In genomic region chr12:107129232-107129631, GRCm38 (mm10) we compare ENCODE assay signal across 29 mouse cellular contexts.
A peak's percentile ranks its signal among the peaks of the same experiment; 100 is the strongest.
DNase-seq lines count a peak whose midpoint lies in the region; ATAC-seq and TF ChIP-seq lines count a peak whose summit lies in the region.
"Had no signal": no experiment of that assay in that cellular context is flagged by ENCODE, and none has a peak within 500 bp of the region (broad histone marks: within the 10 kb centered on the region; RNA-seq: fewer than 3 reads in every experiment).

No protein-coding gene starts in this region.

- 53% methylated on average over 6 of the region's 6 CpGs for WGBS in spleen, adult 2 months
- WGBS in kidney, embryonic 15.5 days: 66% methylated on average over 6 of the region's 6 CpGs

- H3K4me2 ChIP-seq in kidney, embryonic 15.5 days: no peak overlapping the region
- H3K4me2 ChIP-seq: limb, embryonic 13.5 days; liver, embryonic 12.5 days; midbrain, embryonic 15.5 days; stomach, embryonic 15.5 days had no signal

- H3K36me3 ChIP-seq in spleen, adult 2 months (ENCODE audit: control insufficient read depth, insufficient read depth, low read length): no peaks in the 10 kb centered on the region
- no peaks in the 10 kb centered on the region for H3K36me3 ChIP-seq in kidney, embryonic 15.5 days
- H3K36me3 ChIP-seq: limb, embryonic 13.5 days; liver, embryonic 12.5 days; midbrain, embryonic 15.5 days; stomach, embryonic 15.5 days had no signal

- DNase-seq in spleen, adult 2 months (ENCODE audit: low read depth in 1 of 2, low spot score in 2 of 2): no peak
- DNase-seq in spleen, postnatal 10 days (ENCODE audit: low spot score in 2 of 2): no peak
- DNase-seq in T-cell, adult 2 months (ENCODE audit: low spot score): peak; percentile 47
- DNase-seq in naive thymus-derived CD4-positive, alpha-beta T cell, adult 2 months (ENCODE audit: low read depth): peak; percentile 59
- peak; percentile 52 to 68 for DNase-seq in thymus, postnatal 36 days
- DNase-seq in cerebellum, adult 11-12 months: no peak
- DNase-seq in heart, postnatal 4 days: no peak
- DNase-seq: adrenal gland, postnatal 36 days; B cell, adult 2 months; cerebellum, adult 2 months; cerebellum, postnatal 14 days; forebrain, postnatal 0 days; gastrocnemius, postnatal 10 days; kidney, adult 8-10 months; kidney, postnatal 10 days; lung, adult 18-20 months; right cerebral cortex, adult 18-20 months; spleen, adult 18-20 months had no signal

- peak overlapping the region; percentile 42 for H3K27ac ChIP-seq in spleen, adult 2 months (ENCODE audit: insufficient read depth, low read length)
- H3K27ac ChIP-seq in kidney, embryonic 15.5 days: no peak overlapping the region
- H3K27ac ChIP-seq: limb, embryonic 13.5 days; liver, embryonic 12.5 days; macrophage; midbrain, embryonic 15.5 days; stomach, embryonic 15.5 days had no signal

- H3K4me1 ChIP-seq in spleen, adult 2 months (ENCODE audit: control insufficient read depth, insufficient read depth, insufficient read length): no peaks in the 10 kb centered on the region; the same call in 1 of the 2 replicates
- H3K4me1 ChIP-seq in kidney, embryonic 15.5 days: no peaks in the 10 kb centered on the region
- H3K4me1 ChIP-seq: liver, embryonic 12.5 days; stomach, embryonic 15.5 days had no signal

- ATAC-seq in kidney, embryonic 15.5 days (replicated peaks; ENCODE audit: low FRiP score): no peak
- ATAC-seq: forebrain, postnatal 0 days; hindbrain, embryonic 16.5 days; intestine, embryonic 16.5 days; liver, embryonic 12.5 days; lung, postnatal 0 days; midbrain, embryonic 15.5 days; Patski had no signal

- no peaks in the 10 kb centered on the region for H3K9me3 ChIP-seq in kidney, embryonic 15.5 days (replicated peaks)
- H3K9me3 ChIP-seq: limb, embryonic 13.5 days; liver, embryonic 12.5 days; midbrain, embryonic 15.5 days; stomach, embryonic 15.5 days had no signal

- TF ChIP-seq POLR2A in spleen, adult 2 months (IDR thresholded peaks at IDR 0.05; ENCODE audit: low read depth, low read length): no peak

- TF ChIP-seq CTCF in spleen, adult 2 months (IDR thresholded peaks at IDR 0.05; ENCODE audit: extremely low read depth, insufficient read depth, insufficient read length, insufficient replicate concordance): no peak

- H3K4me3 ChIP-seq in spleen, adult 2 months (ENCODE audit: extremely low read depth, insufficient read depth, insufficient read length): no peak overlapping the region
- no peak overlapping the region for H3K4me3 ChIP-seq in kidney, embryonic 15.5 days (replicated peaks)
- H3K4me3 ChIP-seq: erythroblast, embryonic 14.5 days; limb, embryonic 13.5 days; liver, embryonic 12.5 days; midbrain, embryonic 15.5 days; stomach, embryonic 15.5 days had no signal

- no peak overlapping the region for H3K9ac ChIP-seq in kidney, embryonic 15.5 days
- H3K9ac ChIP-seq: forebrain, postnatal 0 days; limb, embryonic 13.5 days; liver, embryonic 12.5 days; midbrain, embryonic 15.5 days; stomach, embryonic 15.5 days had no signal

- no peaks in the 10 kb centered on the region for H3K27me3 ChIP-seq in spleen, adult 2 months (ENCODE audit: control insufficient read depth, insufficient read depth, low read length)
- H3K27me3 ChIP-seq in kidney, embryonic 15.5 days: no peaks in the 10 kb centered on the region
- H3K27me3 ChIP-seq: limb, embryonic 13.5 days; liver, embryonic 12.5 days; midbrain, embryonic 15.5 days; Patski had no signal

Comparison
In these comparisons a context has a peak if more than half of its experiments do, and no peak if none do; other contexts are left out.
1. DNase-seq: peak in T-cell, adult 2 months (single experiment), naive thymus-derived CD4-positive, alpha-beta T cell, adult 2 months (single experiment) and thymus, postnatal 36 days (2 of 2); none in spleen, adult 2 months (0 of 2), spleen, postnatal 10 days (0 of 2), cerebellum, adult 11-12 months (single experiment) and heart, postnatal 4 days (single experiment).